Mouse (Mus musculus): ENCODE measurements at regions not wholly inside any gene's neighbourhood (a gene's known extent, or its start where the extent isn't known, plus 50 kb on each side); places are given as distances from the start of the nearest gene placed in this dataset.
A peak's percentile ranks its signal among the peaks of the same experiment; 100 is the strongest.

GRCm38 (mm10) chr11:32990201-32990600, 157.0 kb downstream of the Fgf18 start:
- no peak for DNase-seq (ENCODE audit: low spot score)

GRCm38 (mm10) chr11:32978899-32979298, 154.5 kb upstream of the Smim23 start:
- DNase-seq (ENCODE audit: low spot score): no peak

- no peak for DNase-seq (ENCODE audit: low spot score)
These were observed 152.2 kb upstream of the Smim23 start for GRCm38 (mm10) chr11:32976572-32976971.

- DNase-seq (ENCODE audit: low spot score): no peak
These were observed 149.0 kb upstream of the Smim23 start for GRCm38 (mm10) chr11:32973453-32973852.

GRCm38 (mm10) chr11:32965418-32965817, 141.0 kb upstream of the Smim23 start:
- no peak for DNase-seq (ENCODE audit: low spot score)

- no peak for DNase-seq (ENCODE audit: low spot score)
These were observed 139.4 kb upstream of the Smim23 start for GRCm38 (mm10) chr11:32963625-32964293.

- DNase-seq (ENCODE audit: low spot score): no peak
These were observed 137.2 kb upstream of the Smim23 start for GRCm38 (mm10) chr11:32961600-32961999.

- no peak for DNase-seq (ENCODE audit: low spot score)
These were observed 134.6 kb upstream of the Smim23 start for GRCm38 (mm10) chr11:32958961-32959360.

GRCm38 (mm10) chr11:32956993-32957392, 132.6 kb upstream of the Smim23 start:
- DNase-seq (ENCODE audit: low spot score): peak; percentile 40

GRCm38 (mm10) chr11:32952271-32952670, 127.9 kb upstream of the Smim23 start:
- DNase-seq (ENCODE audit: low spot score): no peak

GRCm38 (mm10) chr11:32948132-32948531, 123.7 kb upstream of the Smim23 start:
- DNase-seq (ENCODE audit: low spot score): no peak

GRCm38 (mm10) chr11:32946481-32947001, 122.1 kb upstream of the Smim23 start:
- peak; percentile 12 for DNase-seq (ENCODE audit: low spot score)

GRCm38 (mm10) chr11:32945071-32945470, 120.7 kb upstream of the Smim23 start:
- DNase-seq (ENCODE audit: low spot score): no peak

- DNase-seq (ENCODE audit: low spot score): no peak
These were observed 117.1 kb upstream of the Smim23 start for GRCm38 (mm10) chr11:32941331-32942009.

GRCm38 (mm10) chr11:32939102-32939501, 114.7 kb upstream of the Smim23 start:
- DNase-seq (ENCODE audit: low spot score): no peak

- no peak for DNase-seq (ENCODE audit: low spot score)
These were observed 112.8 kb upstream of the Smim23 start for GRCm38 (mm10) chr11:32937167-32937566.

GRCm38 (mm10) chr11:32931928-32932327, 107.5 kb upstream of the Smim23 start:
- DNase-seq (ENCODE audit: low spot score): no peak

- no peak for DNase-seq (ENCODE audit: low spot score)
These were observed 106.6 kb upstream of the Smim23 start for GRCm38 (mm10) chr11:32931018-32931417.

- DNase-seq (ENCODE audit: low spot score): no peak
These were observed 104.4 kb upstream of the Smim23 start for GRCm38 (mm10) chr11:32928837-32929236.

- peak; percentile 65 for DNase-seq (ENCODE audit: low spot score)
These were observed 101.2 kb upstream of the Smim23 start for GRCm38 (mm10) chr11:32925421-32926271.

- no peak for DNase-seq (ENCODE audit: low spot score)
These were observed 100.5 kb upstream of the Smim23 start for GRCm38 (mm10) chr11:32924932-32925331.

- DNase-seq (ENCODE audit: low spot score): no peak
These were observed 88.7 kb upstream of the Smim23 start for GRCm38 (mm10) chr11:32913071-32913470.

Measured in gastrocnemius, adult 18-20 months (tissue).